Mouse (Mus musculus) intestine, postnatal 0 days (tissue): Measurements from ENCODE around the gene Aplf. TPM values are rescaled to one million over a fixed set of nuclear protein-coding genes. Genes with fewer than 3 reads are reported as not detected.
A peak's percentile ranks its signal among the peaks of the same experiment; 100 is the strongest.

ENCODE experiments used
- ATAC-seq: fragments of 200-750 bp; cut with Nextera tagmentation; 2 replicates; pipeline ENCODE4 v1.8.0; 2017; ENCODE audit warnings: mild to moderate bottlenecking, moderate TSS enrichment, moderate library complexity
- H3K27ac ChIP-seq: fragments of 300-500 bp; sonication (generic); 2 replicates; pipeline ENCODE4 v1.5.1; 2014; ENCODE audit warnings: mild to moderate bottlenecking, low read depth, low read length, moderate library complexity
- H3K27me3 ChIP-seq: fragments of 300-500 bp; sonication (generic); replicated peaks from 2 replicates; pipeline ENCODE4 v1.6.1; 2014; ENCODE audit warnings: low read length, mixed read lengths; ENCODE audit not compliant: control insufficient read depth, insufficient read depth
- H3K36me3 ChIP-seq: fragments of 300-500 bp; sonication (generic); 2 replicates; pipeline ENCODE4 v1.6.1; 2014; ENCODE audit warnings: mild to moderate bottlenecking, moderate library complexity; ENCODE audit not compliant: control insufficient read depth, insufficient read depth
- H3K4me1 ChIP-seq: fragments of 300-500 bp; sonication (generic); replicated peaks from 2 replicates; pipeline ENCODE4 v1.6.1; 2014; ENCODE audit warnings: antibody characterized with exemption, low read length, mixed read lengths; ENCODE audit not compliant: control insufficient read depth, insufficient read depth
- H3K4me2 ChIP-seq: fragments of 300-500 bp; sonication (generic); replicated peaks from 2 replicates; pipeline ENCODE4 v1.6.1; 2014; ENCODE audit warnings: low read depth, mild to moderate bottlenecking, moderate library complexity
- H3K4me3 ChIP-seq: fragments of 300-500 bp; sonication (generic); 2 replicates; pipeline ENCODE4 v1.5.1; 2014; ENCODE audit warnings: low read depth, low read length
- H3K9ac ChIP-seq: fragments of 300-500 bp; sonication (generic); 2 replicates; pipeline ENCODE4 v1.6.1; 2014; ENCODE audit warnings: mild to moderate bottlenecking, low read depth, low read length
- H3K9me3 ChIP-seq: fragments of 300-500 bp; sonication (generic); 2 replicates; pipeline ENCODE4 v1.6.1; 2016; ENCODE audit warnings: mixed run types; ENCODE audit not compliant: control insufficient read depth
- CTCF ChIP-seq: sonication (generic); IDR thresholded peaks from 2 replicates; pipeline ENCODE4 v1.5.1; 2016; ENCODE audit warnings: low read depth, mild to moderate bottlenecking, control low read depth, antibody characterized with exemption, moderate library complexity
- whole genome bisulfite sequencing: fragments of 180-500 bp; shearing (Covaris S2); extraction: QIAGEN DNeasy Blood & Tissue Kit; methylation state at CpG from one replicate; pipeline ENCODE4 v1.1.7; 2014; 5-methylcytosine and 5-hydroxymethylcytosine counted together
- polyA plus RNA-seq: library from polyadenylated mRNA; unstranded; fragments of >200 nt; fragmentation: Nextera tagmentation; extraction: Ambion mirVana; gene quantifications from 2 replicates; pipeline ENCODE4 v1.2.1, GENCODE M21; 2015

Gene Aplf
- polyA plus RNA-seq, 1 experiment from 2014 or later: 7.9 TPM

GRCm38 (mm10) chr6:87590394-87591281 lies 81.4 kb downstream of the Aplf start, which contains the start of gene Prokr1:
Gene Prokr1 (minus strand): TSS chr6:87590743.
- peak within 1 kb of the TSS; percentile 92 for H3K4me2 ChIP-seq
- no peaks in the 10 kb centered on the region for H3K9me3 ChIP-seq
- no peaks in the 10 kb centered on the region for H3K36me3 ChIP-seq
- WGBS: under 1% methylated on average over 34 of the region's 34 CpGs
- H3K9ac ChIP-seq: no peak within 1 kb of the TSS
- no peak within 1 kb of the TSS for H3K27ac ChIP-seq
- peak within 1 kb of the TSS; percentile 46 for H3K4me3 ChIP-seq
- peaks cover 11% of the 10 kb centered on the region; the same call in 1 of the 2 replicates for H3K27me3 ChIP-seq
- H3K4me1 ChIP-seq: 0 out of 2 replicates have a peak, but pooled peaks cover 3% of the 10 kb centered on the region
- TF ChIP-seq CTCF: no peak
- peak; percentile 43 for ATAC-seq

- Histone ChIP-seq H3K4me3 (peak overlapping the region; percentile 46), H3K27me3 (peaks cover 11% of the 10 kb centered on the region; the same call in 1 of the 2 replicates), H3K36me3 (no peaks in the 10 kb centered on the region), H3K9me3 (no peaks in the 10 kb centered on the region), H3K4me2 (peak overlapping the region; percentile 92), H3K4me1 (0 out of 2 replicates have a peak, but pooled peaks cover 3% of the 10 kb centered on the region), H3K9ac (no peak overlapping the region), H3K27ac (no peak overlapping the region)
- no peak for TF ChIP-seq CTCF
- WGBS: 21% methylated on average over 12 of the region's 12 CpGs
- ATAC-seq: 0 out of 2 replicates have a peak, but pooled peaks have one; percentile 8
Measured at GRCm38 (mm10) chr6:87589718-87590393, 82.1 kb downstream of the Aplf start.

GRCm38 (mm10) chr6:87583991-87584390 lies 88.0 kb downstream of the Aplf start:
- no peak for TF ChIP-seq CTCF

DNA sequence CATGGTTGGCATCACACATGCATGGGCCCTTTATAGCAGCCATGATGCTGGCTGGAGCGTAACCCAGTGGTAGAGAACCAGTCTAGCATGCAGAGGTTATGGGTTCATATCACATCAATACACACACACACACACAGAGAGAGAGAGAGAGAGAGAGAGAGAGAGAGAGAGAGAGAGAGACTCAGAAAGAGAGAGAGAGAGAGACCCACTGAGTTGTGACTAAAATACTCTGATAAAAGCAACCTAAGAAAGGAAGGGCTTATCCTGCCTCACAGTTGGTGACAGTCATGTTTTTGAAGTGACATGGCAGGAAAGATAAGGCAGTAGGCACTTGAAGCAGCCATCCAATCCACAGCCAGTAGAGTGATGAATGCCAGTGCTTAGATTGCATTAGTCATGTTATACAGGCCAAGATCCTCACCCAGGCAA lies 88.8 kb downstream of the Aplf start:
- peaks cover 6% of the 10 kb centered on the region; the same call in 1 of the 2 replicates for H3K4me1 ChIP-seq
- no peak overlapping the region for H3K4me2 ChIP-seq
- ATAC-seq: no peak
- no peaks in the 10 kb centered on the region for H3K9me3 ChIP-seq
- H3K27ac ChIP-seq: no peak overlapping the region
- TF ChIP-seq CTCF: no peak
- no peak overlapping the region for H3K9ac ChIP-seq
- peaks cover under 1% of the 10 kb centered on the region; the same call in 1 of the 2 replicates for H3K27me3 ChIP-seq
- no peaks in the 10 kb centered on the region for H3K36me3 ChIP-seq
- WGBS: 100% methylated on average over 1 of the region's 1 CpGs
- H3K4me3 ChIP-seq: no peak overlapping the region

More at GRCm38 (mm10) chr6:87583991-87584390, 88.0 kb downstream of the Aplf start:
- Histone ChIP-seq H3K9ac (no peak overlapping the region), H3K4me3 (no peak overlapping the region), H3K4me2 (no peak overlapping the region), H3K27me3 (peaks cover 8% of the 10 kb centered on the region; the same call in 1 of the 2 replicates), H3K36me3 (no peaks in the 10 kb centered on the region), H3K9me3 (no peaks in the 10 kb centered on the region), H3K27ac (no peak overlapping the region), H3K4me1 (peaks cover 6% of the 10 kb centered on the region; the same call in 1 of the 2 replicates)
- no peak for ATAC-seq
- 90% methylated on average over 7 of the region's 7 CpGs for WGBS

GRCm38 (mm10) chr6:87582456-87582855 lies 89.5 kb downstream of the Aplf start:
- Histone ChIP-seq H3K4me2 (no peak overlapping the region; the same call in 1 of the 2 replicates), H3K27ac (no peak overlapping the region), H3K9me3 (no peaks in the 10 kb centered on the region), H3K4me1 (peaks cover 6% of the 10 kb centered on the region; the same call in 1 of the 2 replicates), H3K27me3 (no peaks in the 10 kb centered on the region), H3K9ac (no peak overlapping the region), H3K36me3 (no peaks in the 10 kb centered on the region), H3K4me3 (no peak overlapping the region)
- ATAC-seq: peak; percentile 86
- WGBS: 13% methylated on average over 6 of the region's 6 CpGs
- no peak for TF ChIP-seq CTCF

DNA sequence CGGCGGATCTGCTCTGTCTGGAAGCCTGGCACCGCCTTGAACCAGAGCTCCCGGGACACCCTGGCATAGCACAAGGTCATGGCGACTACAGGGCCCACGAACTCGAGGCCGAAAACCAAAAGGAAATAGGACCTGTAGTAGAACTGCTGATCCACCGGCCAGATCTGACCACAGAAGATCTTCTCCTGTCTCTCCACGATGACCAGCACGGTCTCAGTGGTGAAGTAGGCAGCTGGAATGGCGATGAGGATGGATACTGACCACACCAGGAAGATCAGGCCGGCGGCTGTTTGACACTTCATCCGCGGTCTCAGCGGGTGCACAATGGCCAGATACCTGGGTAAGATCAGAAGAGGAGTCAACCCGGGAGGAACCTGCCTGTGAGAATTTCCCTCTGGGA lies 90.4 kb downstream of the Aplf start:
- Histone ChIP-seq H3K4me3 (no peak overlapping the region), H3K4me2 (no peak overlapping the region), H3K4me1 (peaks cover 8% of the 10 kb centered on the region; the same call in 1 of the 2 replicates), H3K27ac (no peak overlapping the region), H3K9me3 (no peaks in the 10 kb centered on the region), H3K27me3 (no peaks in the 10 kb centered on the region), H3K9ac (no peak overlapping the region), H3K36me3 (no peaks in the 10 kb centered on the region)
- WGBS: 91% methylated on average over 18 of the region's 18 CpGs
- ATAC-seq: no peak
- TF ChIP-seq CTCF: no peak
